Mouse (Mus musculus): Measurements from ENCODE around the gene Glra3. TPM values are rescaled to one million over a fixed set of nuclear protein-coding genes. Genes with fewer than 3 reads are reported as not detected.

Glra3 gene
- polyA plus RNA-seq, 1 experiment from 2014 or later: not detected

- no peak for ATAC-seq (ENCODE audit: extremely low read depth, insufficient number of reproducible peaks, low FRiP score, low TSS enrichment)
- no peaks in the 10 kb centered on the region for H3K4me1 ChIP-seq
- H3K9ac ChIP-seq: no peak overlapping the region
- H3K27ac ChIP-seq (replicated peaks): no peak overlapping the region
- H3K9me3 ChIP-seq: no peaks in the 10 kb centered on the region
- no peak overlapping the region for H3K4me2 ChIP-seq
- 81% methylated on average over 1 of the region's 1 CpGs for WGBS
- no peaks in the 10 kb centered on the region for H3K36me3 ChIP-seq
- no peaks in the 10 kb centered on the region for H3K27me3 ChIP-seq (replicated peaks)
- H3K4me3 ChIP-seq: no peak overlapping the region
Observed at GRCm38 (mm10) chr8:56150697-56151096, 210.4 kb downstream of the Glra3 start.

GRCm38 (mm10) chr8:56151574-56151973, 211.3 kb downstream of the Glra3 start:
- Histone ChIP-seq H3K27ac (replicated peaks) (no peak overlapping the region), H3K9ac (no peak overlapping the region), H3K9me3 (no peaks in the 10 kb centered on the region), H3K4me2 (no peak overlapping the region), H3K36me3 (no peaks in the 10 kb centered on the region), H3K4me3 (no peak overlapping the region), H3K27me3 (replicated peaks) (no peaks in the 10 kb centered on the region), H3K4me1 (no peaks in the 10 kb centered on the region)
- 66% methylated on average over 5 of the region's 5 CpGs for WGBS
- no peak for ATAC-seq (ENCODE audit: extremely low read depth, insufficient number of reproducible peaks, low FRiP score, low TSS enrichment)

DNA sequence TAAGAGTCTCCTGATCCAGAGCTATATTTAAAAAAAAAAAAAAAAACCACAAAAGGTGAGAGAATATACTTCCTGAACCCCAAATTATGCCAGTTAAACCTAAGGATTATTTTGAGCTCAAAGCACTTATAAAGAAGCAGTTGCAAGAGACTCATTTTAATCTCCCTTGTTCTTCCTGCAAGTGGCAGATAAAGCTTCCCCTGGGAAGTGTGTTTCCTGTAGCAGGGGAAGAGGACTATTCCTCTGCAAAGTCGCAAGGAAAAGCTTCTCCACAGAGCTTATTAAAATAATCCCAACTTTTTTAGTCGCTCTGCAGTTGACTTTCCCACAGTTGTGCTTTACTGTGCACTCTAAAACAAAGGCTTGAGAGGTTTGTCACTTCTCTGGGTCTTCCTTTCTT, 218.7 kb downstream of the Glra3 start:
- Histone ChIP-seq H3K9me3 (no peaks in the 10 kb centered on the region), H3K27ac (replicated peaks) (peak overlapping the region; percentile 22; the same call in 1 of the 2 replicates), H3K4me1 (no peaks in the 10 kb centered on the region), H3K36me3 (no peaks in the 10 kb centered on the region), H3K4me2 (no peak overlapping the region), H3K27me3 (replicated peaks) (no peaks in the 10 kb centered on the region), H3K4me3 (no peak overlapping the region), H3K9ac (no peak overlapping the region)
- no peak for ATAC-seq (ENCODE audit: extremely low read depth, insufficient number of reproducible peaks, low FRiP score, low TSS enrichment)
- WGBS: 19% methylated on average over 2 of the region's 2 CpGs

Other genes with a start within 250 kb of the Glra3 start
- not detected in 2 replicates for gene Adam29, start 33.5 kb upstream of the Glra3 start, polyA plus RNA-seq (2015; fragmentation: Nextera tagmentation; extraction: Ambion mirVana)

Measured in heart, embryonic 13.5 days (tissue).